ENCODE assay signal across 18 mouse cellular contexts in the genomic region with DNA sequence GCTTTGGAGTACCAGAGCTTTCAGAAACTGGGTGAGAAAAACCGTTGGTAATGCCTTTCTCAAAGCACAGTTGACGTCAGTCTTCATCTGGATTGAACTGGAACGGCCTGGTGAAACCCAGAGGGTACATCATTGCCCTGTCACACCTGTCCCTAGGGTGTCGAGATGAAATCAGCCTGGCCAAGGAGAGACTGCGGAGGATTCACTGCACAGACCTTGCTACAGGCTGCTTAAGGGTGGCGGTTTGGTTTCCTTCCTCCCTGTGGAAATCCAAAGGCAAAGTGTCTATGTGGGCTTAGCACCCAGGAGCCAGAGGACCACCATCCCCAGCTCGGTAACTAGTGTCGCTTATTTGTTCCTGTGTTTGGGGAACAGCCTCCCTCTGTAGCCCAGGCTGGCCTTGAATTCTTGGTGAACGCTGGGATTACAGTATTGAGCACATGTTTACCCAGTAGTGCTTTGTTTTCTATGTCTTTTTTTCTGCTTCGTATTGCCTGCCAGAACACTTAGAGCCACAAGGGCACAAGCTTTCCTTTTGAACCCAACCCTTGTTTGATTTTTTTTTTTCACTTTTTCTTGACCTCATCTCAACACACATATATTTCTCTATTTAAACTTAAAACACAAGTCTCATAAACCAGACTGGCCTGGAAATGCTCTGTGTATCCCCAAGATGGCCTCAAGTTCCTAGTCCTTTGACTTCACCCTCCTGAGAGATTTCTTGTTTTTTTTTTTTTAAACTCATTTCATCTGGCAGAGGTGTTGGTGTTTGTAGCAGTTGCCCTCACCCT. TPM values are rescaled to one million over a fixed set of nuclear protein-coding genes. Genes with fewer than 3 reads are reported as not detected.
DNase-seq lines count a peak whose midpoint lies in the region; ATAC-seq and TF ChIP-seq lines count a peak whose summit lies in the region.
"Had no signal": no experiment of that assay in that cellular context is flagged by ENCODE, and none has a peak within 500 bp of the region (broad histone marks: within the 10 kb centered on the region; RNA-seq: fewer than 3 reads in every experiment).

A gene (plus strand): TSS at position 60 of the 791 bp plus-strand sequence.

- 0 out of 2 replicates have a peak within 1 kb of the TSS, but pooled peaks have one; percentile 31 for H3K4me3 ChIP-seq in small intestine, adult 2 months (ENCODE audit: low read depth, low read length)
- no peak within 1 kb of the TSS for H3K4me3 ChIP-seq in kidney, embryonic 16.5 days (ENCODE audit: low read length)
- H3K4me3 ChIP-seq: embryonic facial prominence, embryonic 15.5 days; forebrain, embryonic 13.5 days; heart, embryonic 13.5 days; neural tube, embryonic 12.5 days; stomach, embryonic 15.5 days had no signal

- ATAC-seq in CD4-positive, CD25-positive, alpha-beta regulatory T cell, adult 4 months: peak; percentile 9
- ATAC-seq in granulocyte monocyte progenitor cell, adult 5-6 weeks (replicated peaks; ENCODE audit: poor library complexity, severe bottlenecking): 0 out of 2 replicates have a peak, but pooled peaks have one; percentile 6
- ATAC-seq in kidney, embryonic 16.5 days (ENCODE audit: low FRiP score, low TSS enrichment): no peak
- ATAC-seq: forebrain, embryonic 13.5 days had no signal

- DNase-seq in B cell, adult 2 months: peak; percentile 68 to 73
- no peak for DNase-seq in Muller cell, postnatal 12 days (ENCODE audit: inconsistent ontology term)
- DNase-seq in spleen, postnatal 14 days (ENCODE audit: low spot score in 2 of 2): no peak
- DNase-seq: cerebellum, postnatal 25 days; kidney, postnatal 14 days; layer of hippocampus, postnatal 36 days; lung, embryonic 14.5 days; right cerebral cortex, adult 18-20 months had no signal

- no peak for TF ChIP-seq CTCF in small intestine, adult 2 months (IDR thresholded peaks at IDR 0.05; ENCODE audit: extremely low read depth, insufficient read length, insufficient replicate concordance, low read depth, low read length)

- peak within 1 kb of the TSS; percentile 29; the same call in 1 of the 2 replicates for H3K27ac ChIP-seq in small intestine, adult 2 months (ENCODE audit: insufficient read depth, low read depth, low read length)
- no peak within 1 kb of the TSS for H3K27ac ChIP-seq in kidney, embryonic 16.5 days (ENCODE audit: low read length)
- H3K27ac ChIP-seq: embryonic facial prominence, embryonic 15.5 days; forebrain, embryonic 13.5 days; heart, embryonic 13.5 days; neural tube, embryonic 12.5 days; stomach, embryonic 15.5 days had no signal

- no peaks in the 10 kb centered on the region for H3K9me3 ChIP-seq in kidney, embryonic 16.5 days (ENCODE audit: low read length)
- H3K9me3 ChIP-seq: embryonic facial prominence, embryonic 15.5 days; forebrain, embryonic 13.5 days; heart, embryonic 13.5 days; neural tube, embryonic 12.5 days; stomach, embryonic 15.5 days had no signal

- H3K36me3 ChIP-seq in small intestine, adult 2 months (ENCODE audit: control insufficient read depth, insufficient read depth, low read length): no peaks in the 10 kb centered on the region
- no peaks in the 10 kb centered on the region for H3K36me3 ChIP-seq in kidney, embryonic 16.5 days (ENCODE audit: insufficient read depth, low read length)
- H3K36me3 ChIP-seq: embryonic facial prominence, embryonic 15.5 days; heart, embryonic 13.5 days; neural tube, embryonic 12.5 days; stomach, embryonic 15.5 days had no signal

- no peaks in the 10 kb centered on the region for H3K27me3 ChIP-seq in small intestine, adult 2 months (ENCODE audit: control insufficient read depth, insufficient read depth, low read length)
- H3K27me3 ChIP-seq in kidney, embryonic 16.5 days (ENCODE audit: insufficient read depth, low read length): no peaks in the 10 kb centered on the region
- H3K27me3 ChIP-seq: embryonic facial prominence, embryonic 15.5 days; forebrain, embryonic 13.5 days; heart, embryonic 13.5 days; neural tube, embryonic 12.5 days; stomach, embryonic 15.5 days had no signal

- no peak within 1 kb of the TSS for H3K9ac ChIP-seq in kidney, embryonic 16.5 days (replicated peaks; ENCODE audit: low read length)
- H3K9ac ChIP-seq: embryonic facial prominence, embryonic 15.5 days; forebrain, embryonic 13.5 days; heart, embryonic 13.5 days; lung, embryonic 14.5 days; neural tube, embryonic 12.5 days; stomach, embryonic 15.5 days had no signal

- 72% methylated on average over 10 of the region's 10 CpGs for WGBS in small intestine, adult 2 months
- WGBS in kidney, embryonic 16.5 days: 81% methylated on average over 10 of the region's 10 CpGs

- peaks cover 3% of the 10 kb centered on the region; the same call in 1 of the 2 replicates for H3K4me1 ChIP-seq in small intestine, adult 2 months (ENCODE audit: control insufficient read depth, insufficient read depth, insufficient read length, low read length)
- H3K4me1 ChIP-seq in kidney, embryonic 16.5 days (ENCODE audit: insufficient read depth, low read length): peaks cover 7% of the 10 kb centered on the region
- H3K4me1 ChIP-seq: forebrain, embryonic 13.5 days; neural tube, embryonic 12.5 days had no signal

- H3K4me2 ChIP-seq in kidney, embryonic 16.5 days (replicated peaks; ENCODE audit: low read depth, low read length): no peak within 1 kb of the TSS
- H3K4me2 ChIP-seq: embryonic facial prominence, embryonic 15.5 days; forebrain, embryonic 13.5 days; heart, embryonic 13.5 days; lung, embryonic 14.5 days; midbrain, embryonic 11.5 days; neural tube, embryonic 12.5 days; stomach, embryonic 15.5 days had no signal

- TF ChIP-seq POLR2A in small intestine, adult 2 months (IDR thresholded peaks at IDR 0.05; ENCODE audit: low read depth, low read length): no peak

RNA-seq across cellular contexts. Expression of the gene that starts here (rescaled TPM):
- 100 to 1,000 TPM; 342 to 463 TPM for polyA plus RNA-seq in CD4-positive, CD25-positive, alpha-beta regulatory T cell, adult 4 months (2017; shearing (Covaris generic))
- 14.4 and 20.0 TPM in 2 replicates for total RNA-seq in granulocyte monocyte progenitor cell, adult 5-6 weeks (2014; fragmentation: Nextera tagmentation)
- 14.6 and 18.5 TPM in 2 replicates for total RNA-seq in granulocyte monocyte progenitor cell, adult 5-6 weeks (2017)
- polyA plus RNA-seq in small intestine, adult 2 months (2012; rRNA removed): 2.1 and 3.2 TPM in 2 replicates
- polyA plus RNA-seq in kidney, embryonic 16.5 days (2015; fragmentation: Nextera tagmentation; extraction: Ambion mirVana): 0.80 and 0.84 TPM in 2 replicates

Comparison
In these comparisons a context has a peak if more than half of its experiments do, and no peak if none do; other contexts are left out.
1. RNA of the gene that starts here (polyA plus RNA-seq): 342 to 463 TPM in CD4-positive, CD25-positive, alpha-beta regulatory T cell, adult 4 months; 2.1 to 3.2 TPM in small intestine, adult 2 months and 0.80 to 0.84 TPM in kidney, embryonic 16.5 days; every median in the first group is over 10 times any median in the second.
2. DNase-seq: peak in B cell, adult 2 months (2 of 2); none in Muller cell, postnatal 12 days (single experiment) and spleen, postnatal 14 days (0 of 2).